ENCODE assay signal across 26 mouse cellular contexts in the genomic region with DNA sequence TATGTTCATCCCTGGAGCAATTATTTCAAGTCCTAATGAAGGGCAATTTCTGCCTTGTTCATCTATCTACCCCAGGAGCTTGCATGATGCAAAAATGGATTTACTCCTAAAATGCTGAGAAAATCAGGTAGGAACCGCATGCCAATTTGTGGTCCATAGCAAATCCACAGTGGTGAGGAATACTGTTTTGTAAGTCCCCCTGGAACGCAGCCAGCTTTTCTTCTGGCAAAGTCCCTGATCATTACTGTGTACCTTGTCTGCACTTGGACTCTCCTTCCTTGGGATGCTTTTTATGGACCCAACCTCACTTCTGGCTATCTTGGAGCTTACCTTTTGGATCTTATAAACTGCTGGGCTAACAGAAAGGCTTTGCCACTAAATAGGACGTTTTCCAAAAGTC.
DNase-seq lines count a peak whose midpoint lies in the region; ATAC-seq and TF ChIP-seq lines count a peak whose summit lies in the region.
"Had no signal": no experiment of that assay in that cellular context is flagged by ENCODE, and none has a peak within 500 bp of the region (broad histone marks: within the 10 kb centered on the region; RNA-seq: fewer than 3 reads in every experiment).

No protein-coding gene starts in this region.

- no peaks in the 10 kb centered on the region for H3K9me3 ChIP-seq in embryonic facial prominence, embryonic 14.5 days (ENCODE audit: control insufficient read depth, low read length)
- H3K9me3 ChIP-seq in embryonic facial prominence, embryonic 10.5 days: no peaks in the 10 kb centered on the region
- H3K9me3 ChIP-seq in midbrain, postnatal 0 days (ENCODE audit: low read length): no peaks in the 10 kb centered on the region
- no peaks in the 10 kb centered on the region for H3K9me3 ChIP-seq in midbrain, embryonic 10.5 days (replicated peaks)
- H3K9me3 ChIP-seq: embryonic facial prominence, embryonic 12.5 days; heart, embryonic 13.5 days; lung, embryonic 15.5 days; midbrain, embryonic 12.5 days; neural tube, embryonic 15.5 days had no signal

- no peak overlapping the region for H3K27ac ChIP-seq in embryonic facial prominence, embryonic 14.5 days (replicated peaks; ENCODE audit: low read depth, low read length)
- H3K27ac ChIP-seq in embryonic facial prominence, embryonic 10.5 days (replicated peaks): no peak overlapping the region
- no peak overlapping the region for H3K27ac ChIP-seq in midbrain, postnatal 0 days (ENCODE audit: low read depth, low read length)
- H3K27ac ChIP-seq in midbrain, embryonic 10.5 days (replicated peaks): no peak overlapping the region
- H3K27ac ChIP-seq: embryonic facial prominence, embryonic 12.5 days; heart, embryonic 13.5 days; limb, embryonic 15.5 days; liver, embryonic 14.5 days; lung, embryonic 15.5 days; midbrain, embryonic 12.5 days; neural tube, embryonic 15.5 days had no signal

- H3K9ac ChIP-seq in embryonic facial prominence, embryonic 14.5 days (ENCODE audit: low read depth, low read length): no peak overlapping the region
- no peak overlapping the region for H3K9ac ChIP-seq in midbrain, postnatal 0 days (replicated peaks; ENCODE audit: low read length, poor library complexity, severe bottlenecking)
- H3K9ac ChIP-seq: embryonic facial prominence, embryonic 12.5 days; forebrain, postnatal 0 days; heart, embryonic 13.5 days; limb, embryonic 15.5 days; liver, embryonic 14.5 days; lung, embryonic 15.5 days; midbrain, embryonic 12.5 days; neural tube, embryonic 15.5 days had no signal

- H3K27me3 ChIP-seq in embryonic facial prominence, embryonic 14.5 days (replicated peaks; ENCODE audit: control insufficient read depth, insufficient read depth, low read length): no peaks in the 10 kb centered on the region
- no peaks in the 10 kb centered on the region for H3K27me3 ChIP-seq in embryonic facial prominence, embryonic 10.5 days (replicated peaks; ENCODE audit: low read depth, poor library complexity, severe bottlenecking)
- H3K27me3 ChIP-seq in midbrain, postnatal 0 days (ENCODE audit: insufficient read depth, low read length): no peaks in the 10 kb centered on the region
- no peaks in the 10 kb centered on the region for H3K27me3 ChIP-seq in midbrain, embryonic 10.5 days (ENCODE audit: low read depth, poor library complexity, severe bottlenecking)
- H3K27me3 ChIP-seq: CH12.LX; embryonic facial prominence, embryonic 12.5 days; heart, embryonic 13.5 days; limb, embryonic 15.5 days; lung, embryonic 15.5 days; midbrain, embryonic 12.5 days; neural tube, embryonic 15.5 days had no signal

- ATAC-seq in embryonic facial prominence, embryonic 14.5 days (ENCODE audit: low read depth): no peak
- no peak for ATAC-seq in midbrain, postnatal 0 days (ENCODE audit: low FRiP score)
- ATAC-seq: forebrain, postnatal 0 days; intestine, embryonic 16.5 days had no signal

- H3K4me1 ChIP-seq in embryonic facial prominence, embryonic 14.5 days (ENCODE audit: control insufficient read depth, insufficient read depth, low read length): no peaks in the 10 kb centered on the region
- H3K4me1 ChIP-seq in embryonic facial prominence, embryonic 10.5 days: no peaks in the 10 kb centered on the region
- H3K4me1 ChIP-seq in midbrain, postnatal 0 days (ENCODE audit: insufficient read depth, low read length): no peaks in the 10 kb centered on the region
- H3K4me1 ChIP-seq in midbrain, embryonic 10.5 days: no peaks in the 10 kb centered on the region
- H3K4me1 ChIP-seq: embryonic facial prominence, embryonic 12.5 days; heart, embryonic 13.5 days; limb, embryonic 15.5 days; lung, embryonic 15.5 days; midbrain, embryonic 12.5 days; neural tube, embryonic 15.5 days had no signal

- peak; percentile 7 for DNase-seq in adrenal gland, postnatal 10 days
- no peak for DNase-seq in adrenal gland, adult 8-10 months
- DNase-seq in embryonic facial prominence, embryonic 14.5 days (ENCODE audit: low spot score): peak; percentile 36
- DNase-seq in embryonic facial prominence, embryonic 10.5 days (ENCODE audit: low spot score): no peak
- peak; percentile 53 for DNase-seq in left cerebral cortex, postnatal 4 days
- no peak for DNase-seq in left cerebral cortex, postnatal 25 days (ENCODE audit: low spot score in 2 of 2)
- peak; percentile 14 for DNase-seq in midbrain, postnatal 0 days (ENCODE audit: low spot score)
- no peak for DNase-seq in midbrain, embryonic 10.5 days (ENCODE audit: low spot score)
- DNase-seq: forebrain, postnatal 0 days; gastrocnemius, postnatal 10 days; kidney, adult 8-10 months; kidney, postnatal 14 days; lung, postnatal 36 days; retina, postnatal 1 day; right cerebral cortex, postnatal 25 days; spleen, adult 18-20 months; thymus, postnatal 14 days had no signal

- no peak overlapping the region for H3K4me3 ChIP-seq in embryonic facial prominence, embryonic 14.5 days (ENCODE audit: low read depth, low read length)
- H3K4me3 ChIP-seq in embryonic facial prominence, embryonic 10.5 days: no peak overlapping the region
- H3K4me3 ChIP-seq in midbrain, postnatal 0 days (ENCODE audit: low read depth, low read length): no peak overlapping the region
- H3K4me3 ChIP-seq in midbrain, embryonic 10.5 days: no peak overlapping the region
- H3K4me3 ChIP-seq: embryonic facial prominence, embryonic 12.5 days; heart, embryonic 13.5 days; limb, embryonic 15.5 days; lung, embryonic 15.5 days; midbrain, embryonic 12.5 days; neural tube, embryonic 15.5 days had no signal

- WGBS in embryonic facial prominence, embryonic 14.5 days: 72% methylated on average over 3 of the region's 3 CpGs
- 86% methylated on average over 3 of the region's 3 CpGs for WGBS in embryonic facial prominence, embryonic 10.5 days
- WGBS in midbrain, postnatal 0 days: 84% methylated on average over 3 of the region's 3 CpGs
- WGBS in midbrain, embryonic 10.5 days: 85% methylated on average over 3 of the region's 3 CpGs

- no peak for TF ChIP-seq CTCF in midbrain, postnatal 0 days (IDR thresholded peaks at IDR 0.05)

- intact Hi-C loops in left cerebral cortex, postnatal 4 days (cut with DNase I): no loop called here
- intact Hi-C loops in left cerebral cortex, postnatal 25 days (cut with DNase I): no loop called here

- H3K36me3 ChIP-seq in embryonic facial prominence, embryonic 14.5 days (ENCODE audit: control insufficient read depth, insufficient read depth, low read length): no peaks in the 10 kb centered on the region
- H3K36me3 ChIP-seq in embryonic facial prominence, embryonic 10.5 days (replicated peaks): no peaks in the 10 kb centered on the region
- H3K36me3 ChIP-seq in midbrain, postnatal 0 days (ENCODE audit: insufficient read depth, low read length): no peaks in the 10 kb centered on the region
- H3K36me3 ChIP-seq in midbrain, embryonic 10.5 days: no peaks in the 10 kb centered on the region
- H3K36me3 ChIP-seq: embryonic facial prominence, embryonic 12.5 days; heart, embryonic 13.5 days; limb, embryonic 15.5 days; lung, embryonic 15.5 days; midbrain, embryonic 12.5 days; neural tube, embryonic 15.5 days had no signal

- no peak overlapping the region for H3K4me2 ChIP-seq in embryonic facial prominence, embryonic 14.5 days (ENCODE audit: low read depth, low read length)
- no peak overlapping the region for H3K4me2 ChIP-seq in midbrain, postnatal 0 days (ENCODE audit: low read depth, low read length, poor library complexity, severe bottlenecking)
- H3K4me2 ChIP-seq: embryonic facial prominence, embryonic 12.5 days; heart, embryonic 13.5 days; limb, embryonic 15.5 days; lung, embryonic 15.5 days; midbrain, embryonic 12.5 days; neural tube, embryonic 15.5 days had no signal

Comparison
In these comparisons a context has a peak if more than half of its experiments do, and no peak if none do; other contexts are left out.
1. DNase-seq: peak in adrenal gland, postnatal 10 days (single experiment), embryonic facial prominence, embryonic 14.5 days (single experiment), left cerebral cortex, postnatal 4 days (single experiment) and midbrain, postnatal 0 days (single experiment); none in adrenal gland, adult 8-10 months (single experiment), embryonic facial prominence, embryonic 10.5 days (single experiment), left cerebral cortex, postnatal 25 days (0 of 2) and midbrain, embryonic 10.5 days (single experiment).